Mouse (Mus musculus): ENCODE measurements at regions not wholly inside any gene's neighbourhood (a gene's known extent, or its start where the extent isn't known, plus 50 kb on each side); places are given as distances from the start of the nearest gene placed in this dataset.

- no peak for DNase-seq (ENCODE audit: low spot score)
These were observed 80.5 kb upstream of the Tle3 start for GRCm38 (mm10) chr9:61291646-61292045.

- no peak for DNase-seq (ENCODE audit: low spot score)
These were observed 79.7 kb upstream of the Tle3 start for GRCm38 (mm10) chr9:61292501-61292900.

- no peak for DNase-seq (ENCODE audit: low spot score)
These were observed 78.8 kb upstream of the Tle3 start for GRCm38 (mm10) chr9:61293223-61293985.

- no peak for DNase-seq (ENCODE audit: low spot score)
These were observed 77.2 kb upstream of the Tle3 start for GRCm38 (mm10) chr9:61295001-61295400.

GRCm38 (mm10) chr9:61296311-61296947 lies 75.7 kb upstream of the Tle3 start:
- DNase-seq (ENCODE audit: low spot score) = no peak

- DNase-seq (ENCODE audit: low spot score) = no peak
These were observed 74.8 kb upstream of the Tle3 start for GRCm38 (mm10) chr9:61297385-61297784.

- DNase-seq (ENCODE audit: low spot score) = no peak
These were observed 72.1 kb upstream of the Tle3 start for GRCm38 (mm10) chr9:61299873-61300560.

GRCm38 (mm10) chr9:61301070-61301469 lies 71.1 kb upstream of the Tle3 start:
- DNase-seq (ENCODE audit: low spot score) = no peak

- DNase-seq (ENCODE audit: low spot score) = no peak
These were observed 69.4 kb upstream of the Tle3 start for GRCm38 (mm10) chr9:61302724-61303123.

GRCm38 (mm10) chr9:61306306-61306705 lies 65.9 kb upstream of the Tle3 start:
- DNase-seq (ENCODE audit: low spot score) = no peak

- DNase-seq (ENCODE audit: low spot score) = no peak
These were observed 63.1 kb upstream of the Tle3 start for GRCm38 (mm10) chr9:61309096-61309495.

- no peak for DNase-seq (ENCODE audit: low spot score)
These were observed 62.2 kb upstream of the Tle3 start for GRCm38 (mm10) chr9:61309768-61310493.

- DNase-seq (ENCODE audit: low spot score) = no peak
These were observed 61.6 kb upstream of the Tle3 start for GRCm38 (mm10) chr9:61310574-61310973.

GRCm38 (mm10) chr9:61311604-61312003 lies 60.6 kb upstream of the Tle3 start:
- no peak for DNase-seq (ENCODE audit: low spot score)

GRCm38 (mm10) chr9:61314630-61315179 lies 57.5 kb upstream of the Tle3 start:
- DNase-seq (ENCODE audit: low spot score) = no peak

- peak; percentile 71 for DNase-seq (ENCODE audit: low spot score)
These were observed 56.5 kb upstream of the Tle3 start for GRCm38 (mm10) chr9:61315371-61316298.

- no peak for DNase-seq (ENCODE audit: low spot score)
These were observed 55.7 kb upstream of the Tle3 start for GRCm38 (mm10) chr9:61316442-61316841.

- no peak for DNase-seq (ENCODE audit: low spot score)
These were observed 52.4 kb upstream of the Tle3 start for GRCm38 (mm10) chr9:61319721-61320120.

- no peak for DNase-seq (ENCODE audit: low spot score)
These were observed 50.9 kb upstream of the Tle3 start for GRCm38 (mm10) chr9:61321314-61321713.

- no peak for DNase-seq (ENCODE audit: low spot score)
These were observed 50.3 kb upstream of the Tle3 start for GRCm38 (mm10) chr9:61321825-61322224.

GRCm38 (mm10) chr9:61322333-61322732 lies 49.8 kb upstream of the Tle3 start:
- DNase-seq (ENCODE audit: low spot score) = no peak

All from heart, adult 8-10 months (tissue).